Mouse (Mus musculus) spleen, adult 2 months (tissue): ENCODE measurements at regions not wholly inside any gene's neighbourhood (a gene's known extent, or its start where the extent isn't known, plus 50 kb on each side); places are given as distances from the start of the nearest gene placed in this dataset.

Experiments used
- CTCF ChIP-seq: fragments of 200-500 bp; IDR thresholded peaks from 2 replicates; pipeline ENCODE4 v1.5.1; 2011; ENCODE audit warnings: mild to moderate bottlenecking, inconsistent platforms; ENCODE audit not compliant: insufficient read depth, insufficient read length, insufficient replicate concordance; ENCODE audit errors: extremely low read depth
- POLR2A ChIP-seq: fragments of 200-500 bp; IDR thresholded peaks from 2 replicates; pipeline ENCODE4 v1.6.1; 2011; ENCODE audit warnings: low read depth, low read length, inconsistent platforms

GRCm38 (mm10) chr10:9043507-9043906 is 157.6 kb upstream of the Sash1 start:
- TF ChIP-seq CTCF = no peak
- TF ChIP-seq POLR2A = no peak
